Mouse (Mus musculus) kidney, embryonic 16.5 days (tissue): ENCODE measurements around the gene Msmp. TPM values are rescaled to one million over a fixed set of nuclear protein-coding genes. Genes with fewer than 3 reads are reported as not detected.

Experiments
- ATAC-seq: fragments of 200-750 bp; cut with Nextera tagmentation; 2 replicates; pipeline ENCODE4 v1.8.0; 2017; ENCODE audit warnings: moderate TSS enrichment; ENCODE audit not compliant: low FRiP score, low TSS enrichment
- H3K27ac ChIP-seq: fragments of 300-500 bp; sonication (generic); 2 replicates; pipeline ENCODE4 v1.5.1; 2014; ENCODE audit warnings: low read length
- H3K27me3 ChIP-seq: fragments of 300-500 bp; sonication (generic); 2 replicates; pipeline ENCODE4 v1.6.1; 2014; ENCODE audit warnings: low read length, control low read depth, mixed read lengths; ENCODE audit not compliant: insufficient read depth
- H3K36me3 ChIP-seq: fragments of 300-500 bp; sonication (generic); 2 replicates; pipeline ENCODE4 v1.6.1; 2014; ENCODE audit warnings: low read length, control low read depth, mixed read lengths; ENCODE audit not compliant: insufficient read depth
- H3K4me1 ChIP-seq: fragments of 300-500 bp; sonication (generic); 2 replicates; pipeline ENCODE4 v1.6.1; 2014; ENCODE audit warnings: low read length, control low read depth, mixed read lengths; ENCODE audit not compliant: insufficient read depth
- H3K4me2 ChIP-seq: fragments of 300-500 bp; sonication (generic); replicated peaks from 2 replicates; pipeline ENCODE4 v1.6.1; 2014; ENCODE audit warnings: low read depth, low read length
- H3K4me3 ChIP-seq: fragments of 300-500 bp; sonication (generic); 2 replicates; pipeline ENCODE4 v1.5.1; 2014; ENCODE audit warnings: mild to moderate bottlenecking, low read length
- H3K9ac ChIP-seq: fragments of 300-500 bp; sonication (generic); replicated peaks from 2 replicates; pipeline ENCODE4 v1.6.1; 2014; ENCODE audit warnings: low read length
- H3K9me3 ChIP-seq: fragments of 300-500 bp; sonication (generic); 2 replicates; pipeline ENCODE4 v1.6.1; 2016; ENCODE audit warnings: low read length, control low read depth
- WGBS: fragments of 180-500 bp; shearing (Covaris S2); extraction: QIAGEN DNeasy Blood & Tissue Kit; methylation state at CpG from one replicate; pipeline ENCODE4 v1.1.7; 2014; 5-methylcytosine and 5-hydroxymethylcytosine counted together
- microRNA-seq: library from miRNA; unstranded; fragments of <30 nt; microRNA quantifications from one replicate; pipeline ENCODE4, GENCODE M21; 2016
- polyA plus RNA-seq: library from polyadenylated mRNA; unstranded; fragments of >200 nt; fragmentation: Nextera tagmentation; extraction: Ambion mirVana; gene quantifications from 2 replicates; pipeline ENCODE4 v1.2.1, GENCODE M21; 2015

Gene Msmp
- polyA plus RNA-seq, 1 experiment from 2014 or later: 3.1 TPM

DNA sequence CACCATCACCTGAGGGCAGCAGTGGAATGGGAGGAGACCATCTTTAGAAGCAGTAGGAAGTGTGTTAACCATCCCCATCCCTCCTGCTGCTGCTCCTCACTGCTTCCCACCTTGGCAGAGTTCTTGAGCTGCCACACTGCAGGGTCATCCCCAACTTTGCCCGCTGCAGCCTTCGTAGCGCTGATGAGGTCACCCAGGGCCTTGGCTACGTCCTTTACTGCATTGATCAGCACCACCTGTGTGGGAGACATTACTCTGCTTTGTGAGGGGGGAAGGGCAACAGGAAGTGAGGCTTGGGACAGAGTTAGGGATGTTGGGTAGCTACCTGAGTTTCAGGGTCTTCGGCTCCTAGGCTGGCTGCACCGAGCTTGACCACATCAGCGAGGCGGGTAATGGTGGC, 48.7 kb downstream of the Msmp start:
- Histone ChIP-seq H3K27ac (no peak overlapping the region), H3K36me3 (peaks cover 97% of the 10 kb centered on the region), H3K4me2 (no peak overlapping the region), H3K9me3 (no peaks in the 10 kb centered on the region), H3K9ac (no peak overlapping the region), H3K4me3 (no peak overlapping the region), H3K27me3 (no peaks in the 10 kb centered on the region), H3K4me1 (no peaks in the 10 kb centered on the region)
- WGBS: 90% methylated on average over 8 of the region's 8 CpGs
- no peak for ATAC-seq

GRCm38 (mm10) chr4:43533270-43533669, 51.0 kb downstream of the Msmp start:
- Histone ChIP-seq H3K9ac (no peak overlapping the region), H3K27me3 (no peaks in the 10 kb centered on the region), H3K9me3 (no peaks in the 10 kb centered on the region), H3K4me2 (no peak overlapping the region), H3K4me1 (0 out of 2 replicates have a peak, but pooled peaks cover 7% of the 10 kb centered on the region), H3K27ac (no peak overlapping the region), H3K4me3 (no peak overlapping the region), H3K36me3 (peaks cover 73% of the 10 kb centered on the region)
- ATAC-seq: no peak
- 63% methylated on average over 9 of the region's 9 CpGs for WGBS

Small RNA genes lying within 50 kb of the gene (microRNA-seq; reads per million reads assigned to microRNA genes)
- 0.47 reads per million for gene Gm25262

Other genes starting within 250 kb of the Msmp start
- gene Rusc2, start 202.5 kb downstream of the Msmp start, polyA plus RNA-seq: 10.3 and 13.4 TPM in 2 replicates
- gene Fam166b, start 155.4 kb downstream of the Msmp start, polyA plus RNA-seq: 0.30 and 0.50 TPM in 2 replicates
- 3.0 and 3.5 TPM in 2 replicates for gene Tesk1, start 142.6 kb downstream of the Msmp start, polyA plus RNA-seq
- gene Cd72, start 129.9 kb downstream of the Msmp start, polyA plus RNA-seq: 3.3 and 4.1 TPM in 2 replicates
- gene Sit1, start 100.8 kb downstream of the Msmp start, polyA plus RNA-seq: not detected in 2 replicates
- 73.5 and 89.4 TPM in 2 replicates for gene Ccdc107, start 91.6 kb downstream of the Msmp start, polyA plus RNA-seq
- 45.3 and 47.7 TPM in 2 replicates for gene Arhgef39, start 84.8 kb downstream of the Msmp start, polyA plus RNA-seq
- gene Car9, start 77.5 kb downstream of the Msmp start, polyA plus RNA-seq: 1.5 and 2.7 TPM in 2 replicates
- 233 and 312 TPM in 2 replicates for gene Tpm2, start 60.7 kb downstream of the Msmp start, polyA plus RNA-seq
- gene Creb3, start 22.2 kb downstream of the Msmp start, polyA plus RNA-seq: 80.2 and 83.0 TPM in 2 replicates
- 66.5 and 69.1 TPM in 2 replicates for gene Tln1, start 21.8 kb downstream of the Msmp start, polyA plus RNA-seq
- 32.3 and 33.0 TPM in 2 replicates for gene Rgp1, start 5.8 kb downstream of the Msmp start, polyA plus RNA-seq
- gene Gba2, start 5.6 kb downstream of the Msmp start, polyA plus RNA-seq: 25.8 and 26.3 TPM in 2 replicates
- gene Npr2, start 47.4 kb upstream of the Msmp start, polyA plus RNA-seq: 9.1 and 9.5 TPM in 2 replicates
- 1.4 TPM in 2 replicates for gene Spag8, start 69.1 kb upstream of the Msmp start, polyA plus RNA-seq
- gene Hint2, start 72.0 kb upstream of the Msmp start, polyA plus RNA-seq: 125 and 134 TPM in 2 replicates
- 2.8 and 4.7 TPM in 2 replicates for gene Tmem8b, start 84.5 kb upstream of the Msmp start, polyA plus RNA-seq
- gene Fam221b, start 84.7 kb upstream of the Msmp start, polyA plus RNA-seq: 1.6 and 3.2 TPM in 2 replicates
- not detected in 2 replicates for gene Olfr70, start 116.3 kb upstream of the Msmp start, polyA plus RNA-seq
- gene Olfr71, start 125.8 kb upstream of the Msmp start, polyA plus RNA-seq: not detected in 2 replicates
- 1.1 and 1.3 TPM in 2 replicates for gene Hrct1, start 142.7 kb upstream of the Msmp start, polyA plus RNA-seq
- 0.17 and 0.20 TPM in 2 replicates for gene Spaar, start 145.5 kb upstream of the Msmp start, polyA plus RNA-seq
- not detected in 2 replicates for gene Olfr159, start 186.5 kb upstream of the Msmp start, polyA plus RNA-seq
- gene Olfr156, start 239.4 kb upstream of the Msmp start, polyA plus RNA-seq: not detected in 2 replicates